Mouse (Mus musculus) thymus, adult 18-20 months (tissue): ENCODE data around the gene Zfp672.

ENCODE experiments used
- DNase-seq, 2 experiments: peaks; one replicate each; pipeline ENCODE4 v3.0.0; 2022; ENCODE audit warnings: mixed read lengths in 2 of 2

Gene Zfp672

DNA sequence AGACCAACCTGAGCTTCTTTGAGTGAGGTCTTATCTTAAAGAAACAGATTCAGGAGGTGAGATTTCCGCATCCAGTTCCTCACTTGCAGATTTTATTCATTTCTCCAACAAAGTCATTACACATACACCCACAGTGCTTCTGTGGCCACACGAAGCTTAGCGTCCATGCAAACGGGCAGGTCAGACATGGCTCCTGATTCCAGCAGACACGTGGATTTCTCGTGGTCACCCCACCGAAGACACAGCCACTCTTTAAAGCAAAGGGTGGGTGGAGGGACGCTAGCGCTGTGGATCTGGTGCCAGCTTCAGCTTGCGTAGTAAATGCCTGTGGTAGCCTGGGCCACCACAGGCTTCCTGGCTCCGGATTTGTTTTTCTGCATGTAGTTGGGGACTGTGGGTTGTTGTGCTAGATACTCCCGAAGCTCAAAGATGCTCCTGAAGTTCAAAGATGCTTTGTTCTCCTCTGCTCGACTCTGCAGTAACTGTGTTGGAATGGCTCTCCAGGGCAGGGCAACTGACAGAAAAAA, 48.1 kb downstream of the Zfp672 start:
- DNase-seq, result no peak

DNA sequence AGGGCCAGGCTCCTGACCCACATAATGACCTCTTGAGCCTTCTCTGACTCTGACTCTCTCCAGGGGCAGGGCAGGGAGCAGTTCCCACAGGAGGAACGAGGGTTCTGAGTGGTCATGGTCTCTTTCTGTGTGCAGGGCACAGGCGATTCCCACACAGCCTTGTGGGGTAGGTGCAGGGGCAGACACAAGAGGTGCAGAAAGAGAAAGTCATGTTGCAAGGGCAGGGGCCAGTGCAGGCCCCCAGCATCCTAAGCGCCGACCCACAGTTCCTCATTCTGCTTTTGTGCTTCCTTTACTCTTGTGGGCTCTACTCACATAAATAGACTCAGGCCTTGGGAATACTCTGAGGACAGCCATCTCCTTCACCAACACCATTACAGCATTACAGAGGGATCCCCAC, 54.4 kb downstream of the Zfp672 start:
- DNase-seq, result no peak

- DNase-seq, result no peak
These were observed 55.6 kb downstream of the Zfp672 start, which contains the start of gene 4930438A08Rik for GRCm38 (mm10) chr11:58274572-58274971. Gene 4930438A08Rik, plus strand, starts transcription at chr11:58274799.

GRCm38 (mm10) chr11:58268285-58268684, 61.9 kb downstream of the Zfp672 start:
- DNase-seq, result no peak
